In the genomic region with DNA sequence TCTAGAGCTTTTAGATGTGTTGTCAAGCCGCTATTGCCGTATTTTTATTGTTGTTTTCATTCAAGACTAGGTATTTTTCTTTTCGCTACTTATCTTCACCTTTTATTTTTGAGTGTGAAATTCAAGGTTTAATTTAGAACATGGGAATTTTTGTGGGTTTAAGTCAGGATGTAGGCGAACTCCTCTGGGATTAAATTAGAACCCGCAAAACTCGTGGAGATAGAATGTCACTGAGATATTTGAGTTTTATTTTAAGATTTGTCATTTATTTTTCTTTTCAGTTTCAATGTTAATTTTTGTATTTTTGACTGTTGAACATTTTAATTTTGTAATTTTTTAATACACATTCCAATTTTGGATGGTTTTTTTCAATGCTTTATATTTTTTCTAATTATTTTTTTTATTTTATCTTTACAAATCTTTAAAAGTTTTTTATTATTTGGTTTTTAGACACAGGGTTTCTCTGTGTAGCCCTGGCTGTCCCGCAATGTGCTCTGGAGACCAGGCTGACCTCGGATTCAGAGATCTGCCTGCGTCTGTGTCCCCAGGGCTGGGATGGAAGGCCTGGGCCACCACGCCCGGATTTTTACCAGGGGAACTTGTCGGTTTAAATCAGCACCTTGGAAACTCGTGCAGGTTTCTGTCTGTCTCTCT, we compare ENCODE assay signal across 14 mouse cellular contexts. TPM values are rescaled to one million over a fixed set of nuclear protein-coding genes. Genes with fewer than 3 reads are reported as not detected.
A peak's percentile ranks its signal among the peaks of the same experiment; 100 is the strongest.
DNase-seq lines count a peak whose midpoint lies in the region; ATAC-seq lines count a peak whose summit lies in the region.
"Not testable (repeated sequence)": the region's sequence is repeated elsewhere in the genome, so short reads cannot be mapped to it uniquely, and the experiment has no call there.
"Had no signal": no experiment of that assay in that cellular context is flagged by ENCODE, and none has a peak within 500 bp of the region (broad histone marks: within the 10 kb centered on the region; RNA-seq: fewer than 3 reads in every experiment).

No protein-coding gene starts in this region.

- H3K9ac ChIP-seq in heart, embryonic 12.5 days; midbrain, embryonic 14.5 days (replicated peaks; ENCODE audit: low read length): not testable (repeated sequence)

- H3K27me3 ChIP-seq in heart, embryonic 12.5 days (replicated peaks); midbrain, embryonic 14.5 days (ENCODE audit: control insufficient read depth, insufficient read depth, low read length): not testable (repeated sequence)

- DNase-seq in NIH3T3 (ENCODE audit: low read depth) = peak; percentile 5
- peak; percentile 14 to 24 for DNase-seq in cerebellum, postnatal 25 days
- DNase-seq in layer of hippocampus, adult 9-11 months = peak; percentile 27
- not testable (repeated sequence) for DNase-seq in midbrain, embryonic 14.5 days
- peak; percentile 23 for DNase-seq in retina, embryonic 14.5 days (ENCODE audit: low spot score)
- DNase-seq in thymus, postnatal 10 days (ENCODE audit: low spot score in 2 of 2) = peak; percentile 3 to 25

- H3K36me3 ChIP-seq in heart, embryonic 12.5 days; midbrain, embryonic 14.5 days (ENCODE audit: control insufficient read depth, insufficient read depth, low read length): not testable (repeated sequence)

- not testable (repeated sequence) for H3K27ac ChIP-seq in heart, embryonic 12.5 days (ENCODE audit: poor library complexity, severe bottlenecking); midbrain, embryonic 14.5 days (replicated peaks; ENCODE audit: low read depth, low read length)

- not testable (repeated sequence) for H3K4me1 ChIP-seq in heart, embryonic 12.5 days (replicated peaks); midbrain, embryonic 14.5 days (ENCODE audit: control insufficient read depth, insufficient read depth, low read length)

- H3K9me3 ChIP-seq in heart, embryonic 12.5 days (replicated peaks); midbrain, embryonic 14.5 days (ENCODE audit: control insufficient read depth, low read length): not testable (repeated sequence)

- 73% methylated on average over 13 of the region's 13 CpGs for whole genome bisulfite sequencing in heart, embryonic 12.5 days
- WGBS in midbrain, embryonic 14.5 days = 69% methylated on average over 10 of the region's 13 CpGs

- peak; percentile 31; the same call in 1 of the 2 replicates for ATAC-seq in heart, embryonic 12.5 days (ENCODE audit: insufficient number of reproducible peaks, low FRiP score)
- peak; percentile 16; the same call in 1 of the 2 replicates for ATAC-seq in midbrain, embryonic 14.5 days (ENCODE audit: low FRiP score, low TSS enrichment)

- not testable (repeated sequence) for H3K4me2 ChIP-seq in heart, embryonic 12.5 days; midbrain, embryonic 14.5 days (ENCODE audit: low read length)

- H3K4me3 ChIP-seq in heart, embryonic 12.5 days; midbrain, embryonic 14.5 days (replicated peaks; ENCODE audit: low read depth, low read length): not testable (repeated sequence)

RNA-seq across cellular contexts. Expression of gene Gm21860, which starts 26.2 kb away (rescaled TPM):
- polyA plus RNA-seq in heart, embryonic 12.5 days (2016; fragmentation: Nextera tagmentation; extraction: Ambion mirVana) = not detected in 2 replicates
- polyA plus RNA-seq in midbrain, embryonic 14.5 days (2014; fragmentation: Nextera tagmentation; extraction: Ambion mirVana) = not detected in 2 replicates
- polyA plus RNA-seq: activated CD4-positive, CD25-positive, alpha-beta regulatory T cell, adult 4 months; forebrain, embryonic 13.5 days; heart, embryonic 10.5 days; liver, embryonic 16.5 days; midbrain, postnatal 0 days; stomach, postnatal 0 days; urinary bladder, adult 2 months had no signal

RNA-seq across cellular contexts. Expression of gene Gm47283, which starts 56.2 kb away (rescaled TPM):
- polyA plus RNA-seq in heart, embryonic 12.5 days (2016; fragmentation: Nextera tagmentation; extraction: Ambion mirVana) = not detected in 2 replicates
- polyA plus RNA-seq in midbrain, embryonic 14.5 days (2014; fragmentation: Nextera tagmentation; extraction: Ambion mirVana) = not detected in 2 replicates
- polyA plus RNA-seq: activated CD4-positive, CD25-positive, alpha-beta regulatory T cell, adult 4 months; forebrain, embryonic 13.5 days; heart, embryonic 10.5 days; liver, embryonic 16.5 days; midbrain, postnatal 0 days; stomach, postnatal 0 days; urinary bladder, adult 2 months had no signal
